Mouse (Mus musculus) megakaryocyte progenitor cell, adult 5-6 weeks (primary cell): ENCODE measurements at regions not wholly inside any gene's neighbourhood (a gene's known extent, or its start where the extent isn't known, plus 50 kb on each side); places are given as distances from the start of the nearest gene placed in this dataset.

ENCODE experiments used
- ATAC-seq: replicated peaks from 2 replicates; pipeline ENCODE4 v1.8.0; 2016; ENCODE audit warnings: mild to moderate bottlenecking, moderate TSS enrichment, inconsistent platforms; ENCODE audit not compliant: poor library complexity

GRCm38 (mm10) chr4:94173096-94173495, 383.2 kb upstream of the Gm10306 start:
- ATAC-seq = no peak

GRCm38 (mm10) chr4:94186997-94187396, 369.3 kb upstream of the Gm10306 start:
- 0 out of 2 replicates have a peak, but pooled peaks have one; percentile 23 for ATAC-seq

- peak; percentile 11; the same call in 1 of the 2 replicates for ATAC-seq
Observed at GRCm38 (mm10) chr4:94188354-94188753, 368.0 kb upstream of the Gm10306 start.

- ATAC-seq = no peak
Observed at GRCm38 (mm10) chr4:94188888-94189287, 367.5 kb upstream of the Gm10306 start.

- ATAC-seq = no peak
Observed at GRCm38 (mm10) chr4:94190940-94191339, 365.4 kb upstream of the Gm10306 start.

GRCm38 (mm10) chr4:94216265-94216664, 340.1 kb upstream of the Gm10306 start:
- ATAC-seq = peak; percentile 58

- no peak for ATAC-seq
Observed at GRCm38 (mm10) chr4:94235650-94236206, 320.6 kb upstream of the Gm10306 start.

GRCm38 (mm10) chr4:94256026-94256425, 300.3 kb upstream of the Gm10306 start:
- no peak for ATAC-seq

GRCm38 (mm10) chr4:94261136-94261535, 295.2 kb upstream of the Gm10306 start:
- ATAC-seq = no peak

GRCm38 (mm10) chr4:94281732-94282131, 274.6 kb upstream of the Gm10306 start:
- ATAC-seq = no peak

- ATAC-seq = no peak
Observed at GRCm38 (mm10) chr4:94292150-94292549, 264.2 kb upstream of the Gm10306 start.

- ATAC-seq = no peak
Observed at GRCm38 (mm10) chr4:94317298-94317697, 239.0 kb upstream of the Gm10306 start.

- no peak for ATAC-seq
Observed at GRCm38 (mm10) chr4:94326759-94327158, 229.6 kb upstream of the Gm10306 start.

GRCm38 (mm10) chr4:94343331-94343730, 213.0 kb upstream of the Gm10306 start:
- no peak for ATAC-seq

- ATAC-seq = no peak
Observed at GRCm38 (mm10) chr4:94349273-94349672, 207.1 kb upstream of the Gm10306 start.

GRCm38 (mm10) chr4:94356982-94357381, 199.4 kb upstream of the Gm10306 start:
- no peak for ATAC-seq

GRCm38 (mm10) chr4:94360810-94361527, 195.4 kb upstream of the Gm10306 start:
- ATAC-seq = peak; percentile 69

- no peak for ATAC-seq
Observed at GRCm38 (mm10) chr4:94361528-94362217, 194.7 kb upstream of the Gm10306 start.

- no peak for ATAC-seq
Observed at GRCm38 (mm10) chr4:94365375-94365774, 191.0 kb upstream of the Gm10306 start.

- ATAC-seq = no peak
Observed at GRCm38 (mm10) chr4:94367174-94367573, 189.2 kb upstream of the Gm10306 start.

GRCm38 (mm10) chr4:94370981-94371380, 185.4 kb upstream of the Gm10306 start:
- no peak for ATAC-seq

GRCm38 (mm10) chr4:94376256-94376655, 180.1 kb upstream of the Gm10306 start:
- ATAC-seq = no peak
